Mouse (Mus musculus): ENCODE data around the gene Psmb7. TPM values are rescaled to one million over a fixed set of nuclear protein-coding genes. Genes with fewer than 3 reads are reported as not detected.

The Psmb7 gene
- polyA plus RNA-seq, 1 experiment from 2014 or later = 340 TPM

GRCm38 (mm10) chr2:38546222-38546621 is 97.7 kb downstream of the Psmb7 start:
- Histone ChIP-seq H3K9me3 (replicated peaks) (no peaks in the 10 kb centered on the region), H3K4me1 (peaks cover 30% of the 10 kb centered on the region), H3K27me3 (ENCODE audit: low read depth, poor library complexity, severe bottlenecking) (no peaks in the 10 kb centered on the region), H3K4me3 (no peak overlapping the region), H3K36me3 (peaks cover 9% of the 10 kb centered on the region), H3K27ac (peak overlapping the region; percentile 59; the same call in 1 of the 2 replicates)
- 21% methylated on average over 6 of the region's 6 CpGs for WGBS
- DNase-seq (ENCODE audit: low spot score) = peak; percentile 38

DNA sequence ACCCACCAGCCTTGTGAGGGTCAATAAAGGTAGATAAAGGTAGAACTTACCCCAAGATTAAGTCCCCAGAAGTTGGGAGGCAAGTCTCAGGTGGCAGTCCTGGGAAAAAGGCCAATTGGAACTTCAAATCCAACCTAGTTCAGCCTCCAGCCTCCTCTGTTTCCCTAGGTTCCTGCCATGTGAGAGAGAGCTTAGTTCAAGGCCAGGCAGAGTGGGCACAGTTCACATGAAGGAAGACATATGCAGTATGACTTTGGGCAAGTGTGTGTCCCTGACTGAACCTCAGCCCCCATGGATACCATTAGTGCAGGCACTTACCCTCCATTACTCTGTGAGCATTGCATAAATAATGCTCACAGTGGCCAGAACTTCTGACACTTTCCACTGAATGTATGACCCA is 98.2 kb downstream of the Psmb7 start:
- Histone ChIP-seq H3K27ac (peak overlapping the region; percentile 59; the same call in 1 of the 2 replicates), H3K4me1 (peaks cover 35% of the 10 kb centered on the region), H3K9me3 (replicated peaks) (no peaks in the 10 kb centered on the region), H3K4me3 (no peak overlapping the region), H3K36me3 (peaks cover 4% of the 10 kb centered on the region), H3K27me3 (ENCODE audit: low read depth, poor library complexity, severe bottlenecking) (no peaks in the 10 kb centered on the region)
- DNase-seq (ENCODE audit: low spot score) = no peak

- WGBS = 91% methylated on average over 6 of the region's 6 CpGs
- Histone ChIP-seq H3K4me3 (no peak overlapping the region), H3K27me3 (ENCODE audit: low read depth, poor library complexity, severe bottlenecking) (no peaks in the 10 kb centered on the region), H3K9me3 (replicated peaks) (no peaks in the 10 kb centered on the region), H3K36me3 (no peaks in the 10 kb centered on the region), H3K27ac (no peak overlapping the region), H3K4me1 (peaks cover 39% of the 10 kb centered on the region)
- no peak for DNase-seq (ENCODE audit: low spot score)
Measured at GRCm38 (mm10) chr2:38544982-38545381, 98.9 kb downstream of the Psmb7 start.

DNA sequence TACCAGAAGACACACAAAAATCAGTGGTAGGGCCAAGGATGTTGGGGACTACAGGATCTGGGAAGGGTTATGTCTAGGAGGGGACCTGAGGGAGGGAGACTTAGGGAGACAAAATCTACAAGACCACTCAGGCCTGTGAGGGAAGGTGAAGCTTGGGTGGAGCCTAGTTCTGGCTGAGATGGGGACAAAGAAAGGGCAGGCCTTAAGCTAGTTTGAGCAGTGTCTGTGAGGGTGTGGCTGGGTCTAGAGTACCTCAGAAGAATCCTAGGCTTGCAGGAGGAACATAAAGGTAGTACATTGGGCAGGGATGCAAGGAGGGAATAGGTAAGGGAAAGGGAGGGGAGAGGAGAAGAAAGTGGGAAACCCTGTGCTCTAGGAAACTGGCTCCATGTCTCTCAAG is 99.5 kb downstream of the Psmb7 start:
- no peaks in the 10 kb centered on the region for H3K9me3 ChIP-seq (replicated peaks)
- H3K4me1 ChIP-seq = peaks cover 44% of the 10 kb centered on the region
- no peak overlapping the region for H3K4me3 ChIP-seq
- no peak for DNase-seq (ENCODE audit: low spot score)
- no peaks in the 10 kb centered on the region for H3K27me3 ChIP-seq (ENCODE audit: low read depth, poor library complexity, severe bottlenecking)
- H3K27ac ChIP-seq = no peak overlapping the region
- H3K36me3 ChIP-seq = no peaks in the 10 kb centered on the region

DNA sequence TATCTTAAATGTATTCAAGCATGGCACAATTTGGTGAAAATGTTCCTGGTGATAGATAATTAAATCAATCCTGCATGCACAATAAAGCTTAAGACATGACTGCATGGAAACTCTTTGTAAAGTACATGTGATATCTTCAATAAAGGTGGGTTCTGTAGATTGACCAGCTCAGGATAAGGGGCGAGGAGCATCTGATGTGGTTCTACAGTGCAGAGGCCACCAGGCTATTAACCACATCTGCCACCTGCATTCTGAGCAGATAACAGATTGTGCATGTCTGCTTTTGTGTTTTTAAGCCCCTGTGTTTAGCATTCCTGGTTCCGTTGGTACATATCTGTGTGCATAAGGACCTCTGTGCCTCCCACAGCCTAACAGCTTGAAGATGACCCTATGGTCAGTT is 100.7 kb downstream of the Psmb7 start:
- Histone ChIP-seq H3K36me3 (no peaks in the 10 kb centered on the region), H3K4me3 (no peak overlapping the region), H3K9me3 (replicated peaks) (no peaks in the 10 kb centered on the region), H3K27ac (no peak overlapping the region), H3K4me1 (peaks cover 46% of the 10 kb centered on the region), H3K27me3 (ENCODE audit: low read depth, poor library complexity, severe bottlenecking) (no peaks in the 10 kb centered on the region)
- WGBS = 91% methylated on average over 2 of the region's 2 CpGs
- DNase-seq (ENCODE audit: low spot score) = no peak

DNA sequence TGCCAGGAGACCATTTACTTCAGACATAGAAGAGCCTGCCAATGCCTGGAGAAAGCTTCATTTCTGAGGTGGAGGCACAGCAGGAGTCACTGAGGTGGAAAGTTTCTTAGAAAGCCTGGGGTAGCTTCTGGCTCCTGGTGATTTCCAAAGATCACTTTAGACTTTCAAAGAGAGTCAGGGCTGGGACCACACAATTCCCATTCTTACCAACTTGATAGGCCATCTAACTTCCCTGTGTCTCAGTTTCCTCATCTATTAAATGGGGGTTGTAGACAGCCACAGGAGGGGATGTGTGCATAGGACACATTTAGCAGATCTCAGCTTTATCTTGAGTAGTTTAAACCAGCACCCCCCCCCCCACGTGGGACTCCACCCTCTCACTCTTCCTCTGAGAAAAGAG is 101.5 kb downstream of the Psmb7 start:
- H3K36me3 ChIP-seq = no peaks in the 10 kb centered on the region
- DNase-seq (ENCODE audit: low spot score) = no peak
- no peak overlapping the region for H3K4me3 ChIP-seq
- no peaks in the 10 kb centered on the region for H3K27me3 ChIP-seq (ENCODE audit: low read depth, poor library complexity, severe bottlenecking)
- WGBS = 41% methylated on average over 1 of the region's 1 CpGs
- H3K4me1 ChIP-seq = peaks cover 48% of the 10 kb centered on the region
- H3K9me3 ChIP-seq (replicated peaks) = no peaks in the 10 kb centered on the region
- no peak overlapping the region for H3K27ac ChIP-seq

- DNase-seq (ENCODE audit: low spot score) = no peak
- WGBS = 95% methylated on average over 1 of the region's 1 CpGs
- Histone ChIP-seq H3K27ac (peak overlapping the region; percentile 38), H3K36me3 (no peaks in the 10 kb centered on the region), H3K4me1 (peaks cover 47% of the 10 kb centered on the region), H3K9me3 (replicated peaks) (no peaks in the 10 kb centered on the region), H3K27me3 (ENCODE audit: low read depth, poor library complexity, severe bottlenecking) (no peaks in the 10 kb centered on the region), H3K4me3 (no peak overlapping the region)
Measured at GRCm38 (mm10) chr2:38541570-38541969, 102.3 kb downstream of the Psmb7 start.

GRCm38 (mm10) chr2:38541101-38541500 is 102.8 kb downstream of the Psmb7 start:
- no peak for DNase-seq (ENCODE audit: low spot score)
- 76% methylated on average over 3 of the region's 3 CpGs for WGBS
- Histone ChIP-seq H3K4me1 (peaks cover 47% of the 10 kb centered on the region), H3K9me3 (replicated peaks) (no peaks in the 10 kb centered on the region), H3K36me3 (no peaks in the 10 kb centered on the region), H3K27me3 (ENCODE audit: low read depth, poor library complexity, severe bottlenecking) (no peaks in the 10 kb centered on the region), H3K4me3 (no peak overlapping the region), H3K27ac (peak overlapping the region; percentile 38)

GRCm38 (mm10) chr2:38540666-38541065 is 103.2 kb downstream of the Psmb7 start:
- Histone ChIP-seq H3K36me3 (no peaks in the 10 kb centered on the region), H3K27ac (no peak overlapping the region), H3K27me3 (ENCODE audit: low read depth, poor library complexity, severe bottlenecking) (no peaks in the 10 kb centered on the region), H3K4me3 (no peak overlapping the region), H3K4me1 (peaks cover 47% of the 10 kb centered on the region), H3K9me3 (replicated peaks) (no peaks in the 10 kb centered on the region)
- no peak for DNase-seq (ENCODE audit: low spot score)
- 89% methylated on average over 6 of the region's 6 CpGs for WGBS

DNA sequence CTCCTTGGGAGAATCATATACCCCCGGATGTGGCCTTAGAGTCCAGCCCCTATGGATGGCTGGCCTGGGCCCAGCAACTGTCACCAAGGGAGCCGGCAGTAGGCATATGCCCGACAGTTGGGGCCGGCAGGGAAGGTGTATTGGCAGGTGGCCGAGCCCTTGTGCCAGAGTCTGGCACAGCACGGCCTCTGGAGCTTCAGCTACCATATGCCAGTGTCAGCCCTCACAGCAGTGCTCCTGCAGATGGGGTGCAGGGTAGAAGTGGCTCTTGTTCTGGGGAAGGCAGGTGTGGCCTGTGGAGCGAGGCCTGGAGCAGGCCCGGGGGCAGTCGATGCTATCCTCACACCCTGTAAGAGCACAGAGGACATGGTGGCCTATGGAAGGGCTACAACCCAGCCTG is 104.2 kb downstream of the Psmb7 start:
- no peaks in the 10 kb centered on the region for H3K36me3 ChIP-seq
- DNase-seq (ENCODE audit: low spot score) = no peak
- peaks cover 49% of the 10 kb centered on the region for H3K4me1 ChIP-seq
- H3K27me3 ChIP-seq (ENCODE audit: low read depth, poor library complexity, severe bottlenecking) = no peaks in the 10 kb centered on the region
- H3K27ac ChIP-seq = no peak overlapping the region; the same call in 1 of the 2 replicates
- no peak overlapping the region for H3K4me3 ChIP-seq
- no peaks in the 10 kb centered on the region for H3K9me3 ChIP-seq (replicated peaks)
- 92% methylated on average over 9 of the region's 9 CpGs for WGBS

Small RNA genes within 50 kb of the gene (microRNA-seq; reads per million reads assigned to microRNA genes)
- gene Gm27634 = not detected

Other genes with a start within 250 kb of the Psmb7 start
- 67.5 and 83.4 TPM in 2 replicates for gene Nek6, start 132.4 kb downstream of the Psmb7 start, polyA plus RNA-seq (2016; fragmentation: Nextera tagmentation; extraction: Ambion mirVana)
- not detected in 2 replicates for gene Nr5a1, start 70.5 kb upstream of the Psmb7 start, polyA plus RNA-seq (2016; fragmentation: Nextera tagmentation; extraction: Ambion mirVana)